ENCODE assay signal across 31 mouse cellular contexts in the genomic region with DNA sequence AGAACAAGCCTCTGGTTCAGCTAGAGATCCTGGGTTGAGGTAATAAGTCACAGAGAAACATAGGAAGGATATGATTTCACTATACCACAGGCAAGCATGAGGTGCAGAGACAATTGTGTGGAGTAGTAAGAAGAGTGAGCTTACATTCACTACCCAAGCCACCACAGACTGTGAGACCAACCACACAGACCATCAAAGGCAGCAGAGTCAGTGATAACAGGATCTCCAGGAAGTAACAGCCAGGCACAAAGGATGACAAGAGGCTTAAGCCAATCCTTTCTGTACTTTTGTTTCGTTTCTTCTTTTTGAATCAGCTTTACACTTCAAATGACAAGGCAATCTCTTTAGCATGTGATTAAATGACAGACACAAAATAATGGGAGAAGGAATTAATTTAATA.
"Had no signal": no experiment of that assay in that cellular context is flagged by ENCODE, and none has a peak within 500 bp of the region (broad histone marks: within the 10 kb centered on the region; RNA-seq: fewer than 3 reads in every experiment).

No protein-coding gene starts in this region.

- ATAC-seq: liver, embryonic 12.5 days; liver, postnatal 0 days; lung, postnatal 0 days; midbrain, embryonic 13.5 days; midbrain, embryonic 15.5 days; midbrain, embryonic 16.5 days had no signal

- DNase-seq: left cerebral cortex, postnatal 4 days; liver; liver, embryonic 13.5 days; liver, postnatal 0 days; lung, adult 18-20 months; lung, adult 2 months; lung, embryonic 14.5 days; lung, postnatal 10 days; lung, postnatal 14 days; lung, postnatal 36 days; lung, postnatal 4 days; midbrain, embryonic 14.5 days had no signal

- H3K9ac ChIP-seq: limb, embryonic 12.5 days; limb, embryonic 13.5 days; limb, embryonic 15.5 days; liver, embryonic 12.5 days; liver, embryonic 13.5 days; liver, embryonic 14.5 days; liver, embryonic 15.5 days; liver, postnatal 0 days; lung, embryonic 14.5 days; lung, embryonic 15.5 days; midbrain, embryonic 12.5 days; midbrain, embryonic 13.5 days; midbrain, embryonic 15.5 days; neural tube, embryonic 12.5 days had no signal

- H3K4me2 ChIP-seq: limb, embryonic 12.5 days; limb, embryonic 13.5 days; limb, embryonic 15.5 days; liver, embryonic 12.5 days; liver, embryonic 13.5 days; liver, embryonic 15.5 days; lung, embryonic 14.5 days; lung, embryonic 15.5 days; midbrain, embryonic 11.5 days; midbrain, embryonic 12.5 days; midbrain, embryonic 13.5 days; midbrain, embryonic 15.5 days; neural tube, embryonic 12.5 days had no signal

- H3K27me3 ChIP-seq: limb, embryonic 12.5 days; limb, embryonic 13.5 days; limb, embryonic 15.5 days; liver, embryonic 12.5 days; liver, embryonic 13.5 days; liver, embryonic 15.5 days; lung, embryonic 15.5 days; midbrain, embryonic 12.5 days; midbrain, embryonic 13.5 days; midbrain, embryonic 15.5 days; neural tube, embryonic 12.5 days had no signal

- H3K27ac ChIP-seq: left cerebral cortex, adult 2 months; limb, embryonic 10.5 days; limb, embryonic 12.5 days; limb, embryonic 13.5 days; limb, embryonic 15.5 days; liver, embryonic 12.5 days; liver, embryonic 13.5 days; liver, embryonic 14.5 days; liver, embryonic 15.5 days; lung, embryonic 15.5 days; macrophage; midbrain, embryonic 10.5 days; midbrain, embryonic 12.5 days; midbrain, embryonic 13.5 days; midbrain, embryonic 15.5 days; neural tube, embryonic 12.5 days had no signal

- H3K4me1 ChIP-seq: limb, embryonic 10.5 days; limb, embryonic 12.5 days; limb, embryonic 13.5 days; limb, embryonic 15.5 days; liver, embryonic 12.5 days; liver, embryonic 13.5 days; liver, embryonic 15.5 days; lung, embryonic 15.5 days; midbrain, embryonic 10.5 days; midbrain, embryonic 12.5 days; midbrain, embryonic 13.5 days; midbrain, embryonic 15.5 days; neural tube, embryonic 12.5 days had no signal

- H3K36me3 ChIP-seq: limb, embryonic 10.5 days; limb, embryonic 12.5 days; limb, embryonic 13.5 days; limb, embryonic 15.5 days; liver, embryonic 12.5 days; liver, embryonic 13.5 days; liver, embryonic 15.5 days; lung, embryonic 15.5 days; midbrain, embryonic 10.5 days; midbrain, embryonic 12.5 days; midbrain, embryonic 13.5 days; midbrain, embryonic 15.5 days; neural tube, embryonic 12.5 days had no signal

- H3K9me3 ChIP-seq: limb, embryonic 10.5 days; limb, embryonic 12.5 days; limb, embryonic 13.5 days; limb, embryonic 15.5 days; liver, embryonic 12.5 days; liver, embryonic 13.5 days; liver, embryonic 15.5 days; lung, embryonic 15.5 days; midbrain, embryonic 10.5 days; midbrain, embryonic 12.5 days; midbrain, embryonic 13.5 days; midbrain, embryonic 15.5 days; neural tube, embryonic 12.5 days had no signal

- H3K4me3 ChIP-seq: left cerebral cortex, adult 2 months; limb, embryonic 10.5 days; limb, embryonic 12.5 days; limb, embryonic 13.5 days; limb, embryonic 15.5 days; liver, embryonic 12.5 days; liver, embryonic 13.5 days; liver, embryonic 15.5 days; lung, embryonic 15.5 days; midbrain, embryonic 10.5 days; midbrain, embryonic 12.5 days; midbrain, embryonic 13.5 days; midbrain, embryonic 15.5 days; myocyte; neural tube, embryonic 12.5 days had no signal
